Mouse (Mus musculus) midbrain, embryonic 16.5 days (tissue): ENCODE results near the gene Gm26741. TPM values are rescaled to one million over a fixed set of nuclear protein-coding genes. Genes with fewer than 3 reads are reported as not detected.
"Not testable (repeated sequence)": the region's sequence is repeated elsewhere in the genome, so short reads cannot be mapped to it uniquely, and the experiment has no call there.

Experiments used
- ATAC-seq: fragments of 200-750 bp; cut with Nextera tagmentation; 2 replicates; pipeline ENCODE4 v1.8.0; 2017; ENCODE audit warnings: moderate TSS enrichment
- H3K27ac ChIP-seq: fragments of 300-500 bp; sonication (generic); 2 replicates; pipeline ENCODE4 v1.5.1; 2014; ENCODE audit warnings: mild to moderate bottlenecking, low read length, mixed read lengths
- H3K27me3 ChIP-seq: fragments of 300-500 bp; sonication (generic); 2 replicates; pipeline ENCODE4 v1.6.1; 2014; ENCODE audit warnings: low read depth, low read length, mixed read lengths; ENCODE audit not compliant: control insufficient read depth, insufficient read depth
- H3K36me3 ChIP-seq: fragments of 300-500 bp; sonication (generic); 2 replicates; pipeline ENCODE4 v1.6.1; 2014; ENCODE audit warnings: mild to moderate bottlenecking, low read length, moderate library complexity, mixed read lengths; ENCODE audit not compliant: control insufficient read depth, insufficient read depth
- H3K4me1 ChIP-seq: fragments of 300-500 bp; sonication (generic); 2 replicates; pipeline ENCODE4 v1.6.1; 2014; ENCODE audit warnings: mild to moderate bottlenecking, low read length, mixed read lengths; ENCODE audit not compliant: control insufficient read depth, insufficient read depth
- H3K4me2 ChIP-seq: fragments of 300-500 bp; sonication (generic); 2 replicates; pipeline ENCODE4 v1.6.1; 2014; ENCODE audit warnings: mild to moderate bottlenecking, low read length, mixed read lengths
- H3K4me3 ChIP-seq: fragments of 300-500 bp; sonication (generic); 2 replicates; pipeline ENCODE4 v1.5.1; 2014; ENCODE audit warnings: low read depth, mild to moderate bottlenecking, low read length, moderate library complexity, mixed read lengths
- H3K9ac ChIP-seq: fragments of 300-500 bp; sonication (generic); 2 replicates; pipeline ENCODE4 v1.6.1; 2014; ENCODE audit warnings: low read depth, low read length, mixed read lengths
- H3K9me3 ChIP-seq: fragments of 300-500 bp; sonication (generic); replicated peaks from 2 replicates; pipeline ENCODE4 v1.6.1; 2014; ENCODE audit warnings: mild to moderate bottlenecking, low read length, mixed read lengths; ENCODE audit not compliant: control insufficient read depth, poor library complexity, severe bottlenecking
- WGBS: fragments of 180-500 bp; shearing (Covaris S2); extraction: QIAGEN DNeasy Blood & Tissue Kit; methylation state at CpG from one replicate; pipeline ENCODE4 v1.1.7; 2014; 5-methylcytosine and 5-hydroxymethylcytosine counted together
- polyA plus RNA-seq: library from polyadenylated mRNA; unstranded; fragments of >200 nt; fragmentation: Nextera tagmentation; extraction: Ambion mirVana; gene quantifications from 2 replicates; pipeline ENCODE4 v1.2.1, GENCODE M21; 2015

The Gm26741 gene
- polyA plus RNA-seq = not detected in 2 replicates

DNA sequence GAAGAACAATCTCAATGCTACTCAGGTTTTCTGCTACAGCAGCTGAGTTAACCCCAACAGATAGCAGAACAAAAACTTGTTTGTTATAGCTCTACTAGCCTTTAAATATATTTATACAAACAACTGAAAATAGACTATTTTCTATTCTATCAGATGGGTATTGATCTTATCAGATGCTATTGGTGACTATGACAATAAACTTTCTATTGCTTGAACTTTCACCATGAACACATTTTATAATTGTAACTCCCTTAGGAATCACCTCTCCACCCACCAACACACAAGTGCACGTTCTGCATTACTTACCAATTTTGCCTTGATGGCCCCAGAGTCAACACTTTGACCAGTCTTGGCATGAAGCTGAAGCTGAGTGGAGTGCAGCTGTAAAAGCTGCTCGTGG, at the start of gene Gm26741:
TSS of gene Gm26741 (plus strand) at position 301 of the 400 bp plus-strand sequence.
- no peak for ATAC-seq
- Histone ChIP-seq H3K4me1 (no peaks in the 10 kb centered on the region), H3K4me3 (no peak within 1 kb of the TSS), H3K4me2 (no peak within 1 kb of the TSS), H3K27ac (no peak within 1 kb of the TSS), H3K27me3 (no peaks in the 10 kb centered on the region), H3K9ac (no peak within 1 kb of the TSS), H3K9me3 (no peaks in the 10 kb centered on the region), H3K36me3 (peaks cover 3% of the 10 kb centered on the region; the same call in 1 of the 2 replicates)
- 96% methylated on average over 2 of the region's 2 CpGs for WGBS

DNA sequence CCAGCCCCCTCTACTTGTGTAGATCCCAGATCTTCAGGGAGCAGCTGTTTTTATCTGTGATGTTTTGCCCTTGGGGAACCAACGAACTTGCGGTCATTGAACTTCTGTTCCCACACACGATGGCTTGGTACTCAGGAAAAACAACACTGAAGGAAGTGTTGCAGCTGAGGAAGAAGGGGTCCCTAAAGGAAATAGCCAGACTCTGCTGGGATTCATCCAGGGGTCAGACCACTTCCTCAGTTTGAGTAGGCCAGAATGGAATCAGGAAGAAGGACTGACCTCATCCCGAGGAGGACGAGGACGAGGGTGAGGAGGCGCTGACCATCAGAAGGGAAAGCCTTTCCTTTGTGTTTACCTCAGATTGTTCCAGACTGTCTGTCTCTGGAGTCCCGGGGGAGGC, 49.4 kb upstream of the Gm26741 start:
- 89% methylated on average over 8 of the region's 8 CpGs for WGBS
- no peak overlapping the region for H3K4me2 ChIP-seq
- no peak overlapping the region for H3K27ac ChIP-seq
- no peak for ATAC-seq
- H3K4me1 ChIP-seq = no peaks in the 10 kb centered on the region
- no peaks in the 10 kb centered on the region for H3K27me3 ChIP-seq
- H3K9me3 ChIP-seq = no peaks in the 10 kb centered on the region
- no peaks in the 10 kb centered on the region; the same call in 1 of the 2 replicates for H3K36me3 ChIP-seq
- H3K4me3 ChIP-seq = no peak overlapping the region
- no peak overlapping the region for H3K9ac ChIP-seq

DNA sequence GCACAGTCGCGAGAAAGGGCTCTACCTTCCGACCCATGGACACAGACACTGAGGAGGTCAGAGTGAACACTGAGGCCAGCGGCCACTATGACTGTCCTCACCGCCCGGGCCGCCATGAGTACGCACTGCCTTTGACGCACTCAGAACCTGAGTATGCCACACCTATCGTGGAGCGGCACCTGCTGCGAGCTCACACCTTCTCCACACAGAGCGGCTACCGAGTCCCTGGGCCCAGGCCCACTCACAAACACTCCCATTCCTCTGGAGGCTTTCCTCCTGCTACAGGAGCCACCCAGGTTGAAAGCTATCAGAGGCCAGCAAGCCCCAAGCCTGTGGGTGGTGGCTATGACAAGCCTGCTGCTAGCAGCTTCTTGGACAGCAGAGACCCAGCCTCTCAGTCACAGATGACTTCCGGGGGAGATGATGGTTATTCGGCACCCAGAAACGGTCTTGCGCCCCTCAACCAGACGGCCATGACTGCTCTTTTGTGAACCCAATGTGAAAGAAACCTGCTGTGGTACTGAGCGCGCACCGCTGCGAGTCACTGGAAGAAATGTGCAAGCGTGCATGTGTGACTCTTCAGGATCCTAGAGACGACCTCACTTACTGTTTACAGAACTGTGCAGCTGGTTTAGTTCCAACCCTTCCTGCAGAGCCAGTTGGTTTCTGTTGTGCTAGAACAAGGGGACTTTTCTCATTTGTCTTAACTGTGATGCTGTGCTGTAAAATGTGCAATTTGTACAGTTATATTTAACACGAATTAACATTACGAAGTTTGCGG, 38.9 kb upstream of the Gm26741 start:
- no peaks in the 10 kb centered on the region for H3K36me3 ChIP-seq
- H3K9ac ChIP-seq = no peak overlapping the region
- no peaks in the 10 kb centered on the region for H3K4me1 ChIP-seq
- 95% methylated on average over 28 of the region's 28 CpGs for WGBS
- no peak overlapping the region for H3K27ac ChIP-seq
- H3K4me3 ChIP-seq = no peak overlapping the region
- no peak overlapping the region for H3K4me2 ChIP-seq
- H3K27me3 ChIP-seq = no peaks in the 10 kb centered on the region
- no peaks in the 10 kb centered on the region for H3K9me3 ChIP-seq
- ATAC-seq = no peak

DNA sequence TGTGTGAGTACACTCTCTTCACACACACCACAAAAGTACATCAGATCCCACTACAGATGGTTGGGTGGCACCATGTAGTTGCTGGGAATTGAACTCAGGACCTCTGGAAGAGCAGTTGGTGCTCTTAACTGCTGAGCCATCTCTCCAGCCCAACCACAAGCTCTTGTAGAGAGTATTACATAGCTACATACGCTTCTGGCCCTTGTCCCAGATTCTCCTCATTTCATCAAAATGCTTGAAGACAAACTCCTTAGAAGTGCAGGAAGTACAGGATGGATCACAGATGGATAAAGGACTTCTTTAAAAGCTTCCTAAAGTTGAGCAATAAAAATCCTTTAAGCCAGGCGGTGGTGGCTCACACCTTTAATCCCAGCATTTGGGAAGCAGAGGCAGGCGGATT, 36.6 kb upstream of the Gm26741 start:
- Histone ChIP-seq H3K27ac (no peak overlapping the region), H3K4me2 (no peak overlapping the region), H3K27me3 (no peaks in the 10 kb centered on the region), H3K4me1 (no peaks in the 10 kb centered on the region), H3K4me3 (no peak overlapping the region), H3K36me3 (no peaks in the 10 kb centered on the region), H3K9ac (no peak overlapping the region), H3K9me3 (no peaks in the 10 kb centered on the region)
- 99% methylated on average over 3 of the region's 3 CpGs for WGBS
- no peak for ATAC-seq

DNA sequence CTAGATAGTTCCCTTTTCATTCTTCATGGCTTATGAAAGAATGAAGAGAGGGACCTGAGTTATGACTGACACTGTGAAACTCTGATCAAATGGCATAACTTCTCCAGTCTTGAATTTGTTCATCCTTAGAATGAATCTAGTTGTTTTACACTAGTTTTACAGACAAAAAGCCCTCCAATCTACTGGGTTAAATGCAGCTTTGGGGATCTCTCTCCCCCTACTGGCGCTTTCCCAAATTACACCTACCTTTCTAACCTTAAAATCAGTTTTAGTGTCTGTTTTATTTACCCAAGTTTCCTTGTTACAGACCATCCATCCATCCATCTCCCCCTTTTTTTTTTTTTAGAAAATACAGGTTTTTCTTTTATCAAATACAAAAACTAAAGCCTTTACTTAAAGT, 27.6 kb upstream of the Gm26741 start:
- Histone ChIP-seq H3K4me2 (no peak overlapping the region), H3K4me3 (no peak overlapping the region), H3K9ac (no peak overlapping the region), H3K4me1 (no peaks in the 10 kb centered on the region), H3K27ac (no peak overlapping the region), H3K9me3 (no peaks in the 10 kb centered on the region), H3K36me3 (0 out of 2 replicates have a peak, but pooled peaks cover 5% of the 10 kb centered on the region), H3K27me3 (no peaks in the 10 kb centered on the region)
- no peak for ATAC-seq
- WGBS = 0% methylated on average over 1 of the region's 1 CpGs

DNA sequence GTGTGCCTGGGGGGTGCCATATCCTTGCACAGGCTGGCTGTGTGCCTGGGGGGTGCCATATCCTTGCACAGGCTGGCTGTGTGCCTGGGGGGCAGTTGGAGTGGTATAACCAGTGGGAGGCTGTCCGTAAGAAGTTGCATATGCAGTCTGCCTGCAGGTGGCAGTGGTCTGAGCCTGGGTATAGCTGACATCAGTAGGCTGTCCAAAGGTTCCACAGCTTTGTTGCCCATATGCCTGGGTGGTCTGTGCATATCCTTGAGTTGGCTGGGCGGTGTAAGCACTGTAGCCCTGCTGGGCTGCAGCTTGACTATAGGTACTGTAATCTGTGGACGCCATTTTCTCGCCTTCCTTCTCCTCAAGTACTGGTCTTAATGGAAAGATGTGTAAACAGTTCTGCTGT, 15.2 kb upstream of the Gm26741 start:
- H3K27me3 ChIP-seq, H3K4me2 ChIP-seq, H3K4me1 ChIP-seq, H3K4me3 ChIP-seq, H3K9ac ChIP-seq, ATAC-seq, H3K9me3 ChIP-seq, H3K27ac ChIP-seq: not testable (repeated sequence)
- peaks cover 27% of the 10 kb centered on the region for H3K36me3 ChIP-seq
- 95% methylated on average over 4 of the region's 4 CpGs for WGBS

DNA sequence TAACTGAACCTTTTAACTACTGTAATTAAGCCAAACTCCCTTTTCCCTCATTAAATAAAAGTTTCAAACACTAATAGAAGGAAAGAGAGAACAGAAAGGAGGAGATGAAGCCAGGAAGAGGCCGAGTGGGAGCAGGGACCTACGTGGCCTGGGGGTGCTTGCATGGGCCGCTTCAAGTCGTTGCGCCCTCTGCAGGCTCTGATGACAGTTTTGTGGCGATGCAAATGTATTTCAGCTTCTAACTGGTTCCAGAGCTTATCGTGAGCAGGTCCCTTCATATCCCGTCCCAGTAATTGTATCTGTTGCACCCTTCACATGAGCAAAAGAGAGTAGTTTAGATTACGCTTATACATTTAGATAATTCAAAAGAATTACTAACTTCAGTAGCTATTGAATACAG, 5.4 kb upstream of the Gm26741 start:
- no peak overlapping the region for H3K4me3 ChIP-seq
- ATAC-seq = no peak
- H3K9ac ChIP-seq = no peak overlapping the region
- WGBS = 80% methylated on average over 9 of the region's 9 CpGs
- no peaks in the 10 kb centered on the region for H3K9me3 ChIP-seq
- peaks cover 14% of the 10 kb centered on the region for H3K36me3 ChIP-seq
- no peak overlapping the region for H3K27ac ChIP-seq
- H3K4me1 ChIP-seq = no peaks in the 10 kb centered on the region
- no peaks in the 10 kb centered on the region for H3K27me3 ChIP-seq
- no peak overlapping the region for H3K4me2 ChIP-seq

DNA sequence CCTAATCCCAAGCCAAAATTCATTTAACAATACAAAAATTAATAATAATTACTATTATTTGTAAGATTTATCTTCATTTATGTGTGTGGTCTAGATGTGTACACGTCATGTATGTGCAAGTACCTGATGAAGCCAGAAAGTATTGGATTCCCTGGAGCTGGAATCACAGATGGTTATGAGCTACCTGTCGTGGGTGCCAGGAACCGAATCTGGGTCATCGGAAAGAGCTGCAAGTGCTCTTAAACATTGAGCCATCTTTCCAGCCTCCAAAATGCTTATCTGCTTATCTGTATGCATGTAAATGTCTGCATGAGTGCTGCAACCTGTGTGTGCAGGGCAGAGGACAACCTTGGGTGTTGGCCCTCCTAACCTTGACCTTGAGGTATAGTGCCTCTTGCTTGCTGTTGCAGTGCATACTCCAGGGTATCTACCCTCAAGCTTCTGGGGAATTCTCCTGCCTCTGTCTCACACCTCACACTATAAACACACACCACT, 1.7 kb downstream of the Gm26741 start:
- H3K9ac ChIP-seq = no peak overlapping the region
- ATAC-seq = no peak
- H3K9me3 ChIP-seq = no peaks in the 10 kb centered on the region
- peaks cover 3% of the 10 kb centered on the region; the same call in 1 of the 2 replicates for H3K36me3 ChIP-seq
- H3K27ac ChIP-seq = no peak overlapping the region
- 98% methylated on average over 4 of the region's 4 CpGs for WGBS
- no peaks in the 10 kb centered on the region for H3K27me3 ChIP-seq
- H3K4me3 ChIP-seq = no peak overlapping the region
- H3K4me2 ChIP-seq = no peak overlapping the region
- H3K4me1 ChIP-seq = no peaks in the 10 kb centered on the region

DNA sequence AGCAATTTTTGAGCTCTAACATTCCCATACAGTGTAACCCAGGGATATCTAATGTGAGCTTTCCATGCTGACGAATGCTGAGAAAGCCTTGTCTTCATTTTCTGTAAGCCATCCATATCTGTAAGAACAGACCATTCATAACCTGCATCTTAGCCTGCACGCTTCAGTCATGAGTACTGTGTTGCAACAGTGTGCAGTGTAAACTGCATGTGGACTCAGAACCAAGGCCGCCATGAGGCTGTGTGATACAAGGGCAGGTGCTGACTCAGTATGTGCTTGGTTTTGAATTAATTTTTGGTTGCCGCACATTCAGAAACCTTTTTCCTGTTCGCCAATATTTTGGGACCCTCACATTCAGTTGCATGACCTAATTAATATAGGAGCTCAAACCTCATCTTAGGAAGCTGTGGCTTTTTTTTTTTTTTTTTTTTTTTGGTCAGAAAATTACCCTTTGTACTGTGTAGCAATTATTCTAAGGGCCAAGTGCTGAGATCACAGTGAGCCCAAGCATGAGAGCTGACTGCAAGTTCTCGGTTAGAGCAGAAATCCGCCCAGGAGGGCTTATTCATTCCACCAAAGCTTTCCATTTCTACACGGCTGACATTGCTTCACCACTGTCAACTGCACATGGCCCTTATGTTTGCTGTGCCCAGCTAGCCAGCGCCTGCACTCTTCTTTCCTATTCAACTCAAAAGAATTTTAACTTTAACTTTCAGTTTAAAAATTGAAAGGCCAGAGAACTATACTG, 2.5 kb downstream of the Gm26741 start:
- 90% methylated on average over 9 of the region's 9 CpGs for WGBS
- no peak overlapping the region for H3K9ac ChIP-seq

More for the DNA sequence above, 2.5 kb downstream of the Gm26741 start:
- Histone ChIP-seq H3K27me3 (no peaks in the 10 kb centered on the region), H3K36me3 (peaks cover 3% of the 10 kb centered on the region; the same call in 1 of the 2 replicates), H3K4me2 (no peak overlapping the region), H3K4me3 (no peak overlapping the region), H3K9me3 (no peaks in the 10 kb centered on the region), H3K4me1 (no peaks in the 10 kb centered on the region), H3K27ac (no peak overlapping the region)
- ATAC-seq = no peak; the same call in 1 of the 2 replicates
